Mouse (Mus musculus) forebrain, embryonic 14.5 days (tissue): Measurements from ENCODE around the gene Ggta1. TPM values are rescaled to one million over a fixed set of nuclear protein-coding genes. Genes with fewer than 3 reads are reported as not detected.

Source experiments
- ATAC-seq: fragments of 200-750 bp; cut with Nextera tagmentation; 2 replicates; pipeline ENCODE4 v1.8.0; 2017; ENCODE audit warnings: mild to moderate bottlenecking, moderate library complexity
- DNase-seq: peaks from one replicate; pipeline ENCODE4 v3.0.0-alpha.2; 2015; ENCODE audit warnings: low spot score
- H3K27ac ChIP-seq: fragments of 300-500 bp; sonication (generic); 2 replicates; pipeline ENCODE4 v1.5.1; 2014; ENCODE audit warnings: low read depth, mild to moderate bottlenecking, control low read depth, low read length, moderate library complexity
- H3K27me3 ChIP-seq: fragments of 300-500 bp; sonication (generic); replicated peaks from 2 replicates; pipeline ENCODE4 v1.6.1; 2014; ENCODE audit warnings: low read length, control low read depth, mixed read lengths; ENCODE audit not compliant: control insufficient read depth, insufficient read depth
- H3K36me3 ChIP-seq: fragments of 300-500 bp; sonication (generic); 2 replicates; pipeline ENCODE4 v1.6.1; 2014; ENCODE audit warnings: low read length, control low read depth; ENCODE audit not compliant: control insufficient read depth, insufficient read depth
- H3K4me1 ChIP-seq: fragments of 300-500 bp; sonication (generic); 2 replicates; pipeline ENCODE4 v1.6.1; 2014; ENCODE audit warnings: antibody characterized with exemption, low read length, control low read depth; ENCODE audit not compliant: control insufficient read depth, insufficient read depth
- H3K4me2 ChIP-seq: fragments of 300-500 bp; sonication (generic); 2 replicates; pipeline ENCODE4 v1.6.1; 2014; ENCODE audit warnings: mild to moderate bottlenecking, control low read depth, low read length
- H3K4me3 ChIP-seq: fragments of 300-500 bp; sonication (generic); 2 replicates; pipeline ENCODE4 v1.5.1; 2014; ENCODE audit warnings: low read depth, low read length, control low read depth
- H3K9ac ChIP-seq: fragments of 300-500 bp; sonication (generic); 2 replicates; pipeline ENCODE4 v1.6.1; 2014; ENCODE audit warnings: mild to moderate bottlenecking, low read length, control low read depth, moderate library complexity
- H3K9me3 ChIP-seq: fragments of 300-500 bp; sonication (generic); replicated peaks from 2 replicates; pipeline ENCODE4 v1.6.1; 2016; ENCODE audit warnings: low read length, control low read depth, mixed read lengths; ENCODE audit not compliant: control insufficient read depth
- WGBS: fragments of 180-500 bp; shearing (Covaris S2); extraction: QIAGEN DNeasy Blood & Tissue Kit; methylation state at CpG from one replicate; pipeline ENCODE4 v1.1.7; 2014; 5-methylcytosine and 5-hydroxymethylcytosine counted together
- polyA plus RNA-seq: library from polyadenylated mRNA; unstranded; fragments of >200 nt; fragmentation: Nextera tagmentation; extraction: Ambion mirVana; gene quantifications from 2 replicates; pipeline ENCODE4 v1.2.1, GENCODE M21; 2014

Gene Ggta1
- polyA plus RNA-seq, 1 experiment from 2014 or later: 6.1 TPM

- H3K27me3 ChIP-seq: no peaks in the 10 kb centered on the region
- 49% methylated on average over 7 of the region's 7 CpGs for WGBS
- ATAC-seq (no peak), DNase-seq (no peak)
- H3K9ac ChIP-seq: no peak overlapping the region
- no peaks in the 10 kb centered on the region for H3K9me3 ChIP-seq
- no peaks in the 10 kb centered on the region for H3K36me3 ChIP-seq
- no peak overlapping the region for H3K4me2 ChIP-seq
- H3K27ac ChIP-seq: no peak overlapping the region
- no peaks in the 10 kb centered on the region for H3K4me1 ChIP-seq
- H3K4me3 ChIP-seq: no peak overlapping the region
These were observed 14.7 kb downstream of the Ggta1 start for GRCm38 (mm10) chr2:35448215-35448913.

- no peaks in the 10 kb centered on the region for H3K9me3 ChIP-seq
- H3K27me3 ChIP-seq: no peaks in the 10 kb centered on the region
- no peak overlapping the region for H3K9ac ChIP-seq
- H3K4me3 ChIP-seq: no peak overlapping the region
- DNase-seq: no peak
- ATAC-seq: no peak
- H3K4me1 ChIP-seq: no peaks in the 10 kb centered on the region
- 86% methylated on average over 7 of the region's 7 CpGs for WGBS
- no peak overlapping the region for H3K4me2 ChIP-seq
- no peak overlapping the region for H3K27ac ChIP-seq
- H3K36me3 ChIP-seq: no peaks in the 10 kb centered on the region
These were observed 15.6 kb downstream of the Ggta1 start for GRCm38 (mm10) chr2:35447453-35447852.

DNA sequence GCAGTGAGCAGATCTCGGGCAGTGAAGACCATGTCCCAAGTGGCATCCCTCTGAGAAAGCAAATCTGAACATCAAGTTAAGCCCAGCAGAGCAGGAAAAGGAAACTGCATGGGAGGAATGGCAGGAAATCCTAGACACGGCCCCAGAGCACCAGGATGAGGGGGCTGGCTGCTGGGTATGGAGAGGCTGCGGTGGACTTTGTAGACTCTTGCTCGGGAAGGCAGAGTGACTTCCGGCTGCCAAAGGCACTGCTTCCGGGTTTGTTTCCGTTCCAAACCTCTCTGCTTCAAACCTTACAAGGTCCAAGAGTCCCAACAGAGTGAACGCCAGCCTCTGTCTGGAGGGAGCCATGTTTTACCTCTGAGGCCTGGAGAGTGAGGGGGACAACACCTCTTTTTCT is 16.2 kb downstream of the Ggta1 start:
- 90% methylated on average over 8 of the region's 8 CpGs for WGBS

GRCm38 (mm10) chr2:35446300-35446699 is 16.7 kb downstream of the Ggta1 start:
- 76% methylated on average over 5 of the region's 5 CpGs for WGBS
- H3K4me2 ChIP-seq: no peak overlapping the region
- no peaks in the 10 kb centered on the region for H3K27me3 ChIP-seq
- no peaks in the 10 kb centered on the region for H3K9me3 ChIP-seq
- DNase-seq: no peak
- H3K4me3 ChIP-seq: no peak overlapping the region
- H3K36me3 ChIP-seq: no peaks in the 10 kb centered on the region
- H3K9ac ChIP-seq: no peak overlapping the region
- no peak for ATAC-seq
- H3K27ac ChIP-seq: no peak overlapping the region
- no peaks in the 10 kb centered on the region for H3K4me1 ChIP-seq

More for the DNA sequence above, 16.2 kb downstream of the Ggta1 start:
- no peak overlapping the region for H3K9ac ChIP-seq
- H3K4me3 ChIP-seq: no peak overlapping the region
- H3K4me2 ChIP-seq: no peak overlapping the region
- no peak overlapping the region for H3K27ac ChIP-seq
- H3K36me3 ChIP-seq: no peaks in the 10 kb centered on the region
- H3K9me3 ChIP-seq: no peaks in the 10 kb centered on the region
- DNase-seq (no peak), ATAC-seq (no peak)
- H3K4me1 ChIP-seq: no peaks in the 10 kb centered on the region
- H3K27me3 ChIP-seq: no peaks in the 10 kb centered on the region

DNA sequence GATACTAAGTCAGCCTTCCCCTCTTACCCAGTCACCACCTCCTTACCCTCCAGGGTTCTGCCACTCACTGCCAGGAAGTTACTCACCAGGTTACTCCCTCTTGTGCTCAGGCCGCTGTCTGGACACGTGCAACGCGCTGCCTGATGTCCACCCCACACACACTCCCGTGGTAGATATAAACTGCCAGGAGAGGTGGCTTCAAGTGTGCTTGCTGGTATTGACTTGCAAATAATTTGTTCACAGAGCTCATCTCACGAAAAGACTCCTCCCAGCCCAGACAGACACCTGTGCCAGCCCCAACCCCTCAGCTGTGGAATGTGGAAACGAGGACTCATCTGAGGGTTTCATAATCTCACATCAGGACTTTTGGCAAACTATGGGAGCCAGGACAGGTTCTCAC is 17.4 kb downstream of the Ggta1 start:
- Histone ChIP-seq H3K27ac (no peak overlapping the region), H3K4me3 (no peak overlapping the region), H3K9me3 (no peaks in the 10 kb centered on the region), H3K4me1 (no peaks in the 10 kb centered on the region), H3K9ac (no peak overlapping the region), H3K27me3 (no peaks in the 10 kb centered on the region), H3K36me3 (no peaks in the 10 kb centered on the region), H3K4me2 (no peak overlapping the region)
- ATAC-seq (no peak), DNase-seq (no peak)
- WGBS: 76% methylated on average over 7 of the region's 7 CpGs

DNA sequence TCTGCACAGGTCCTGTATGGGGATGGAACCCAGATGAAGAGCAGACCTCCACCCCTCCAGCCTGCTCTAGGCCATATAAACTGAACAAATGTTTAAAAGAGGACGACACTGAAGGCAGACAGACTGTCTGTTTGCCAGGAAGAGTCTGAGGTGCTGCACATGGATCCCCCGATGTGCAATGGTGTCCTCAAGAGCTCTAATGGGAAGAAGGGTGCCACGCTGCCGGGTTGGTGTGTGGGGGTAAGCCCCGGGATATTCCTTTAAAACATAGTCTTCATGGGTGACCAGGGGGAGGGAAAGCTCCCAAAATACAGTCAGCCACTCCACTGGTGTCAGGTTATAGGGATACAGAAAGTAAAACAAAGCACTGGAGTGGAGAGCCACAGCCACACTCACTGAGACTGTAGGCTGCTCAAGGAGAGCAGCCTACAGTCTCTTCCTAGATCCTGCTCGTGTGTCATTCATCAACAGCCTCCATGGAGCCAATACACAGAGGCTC is 18.2 kb downstream of the Ggta1 start:
- DNase-seq: no peak
- no peaks in the 10 kb centered on the region for H3K36me3 ChIP-seq
- no peak overlapping the region for H3K27ac ChIP-seq
- H3K4me3 ChIP-seq: no peak overlapping the region
- no peaks in the 10 kb centered on the region for H3K4me1 ChIP-seq
- WGBS: 79% methylated on average over 6 of the region's 6 CpGs
- no peak for ATAC-seq
- no peak overlapping the region for H3K4me2 ChIP-seq
- no peaks in the 10 kb centered on the region for H3K27me3 ChIP-seq
- no peak overlapping the region for H3K9ac ChIP-seq
- H3K9me3 ChIP-seq: no peaks in the 10 kb centered on the region

GRCm38 (mm10) chr2:35443981-35444763 is 18.9 kb downstream of the Ggta1 start:
- ATAC-seq (no peak), DNase-seq (no peak)
- Histone ChIP-seq H3K4me2 (no peak overlapping the region), H3K27ac (no peak overlapping the region), H3K36me3 (no peaks in the 10 kb centered on the region), H3K4me1 (no peaks in the 10 kb centered on the region), H3K4me3 (no peak overlapping the region), H3K27me3 (no peaks in the 10 kb centered on the region), H3K9ac (no peak overlapping the region), H3K9me3 (no peaks in the 10 kb centered on the region)
- WGBS: 69% methylated on average over 16 of the region's 16 CpGs

GRCm38 (mm10) chr2:35443325-35443724 is 19.7 kb downstream of the Ggta1 start:
- ATAC-seq (no peak), DNase-seq (no peak)
- no peak overlapping the region for H3K4me3 ChIP-seq
- H3K27me3 ChIP-seq: no peaks in the 10 kb centered on the region
- 80% methylated on average over 5 of the region's 5 CpGs for WGBS
- H3K36me3 ChIP-seq: no peaks in the 10 kb centered on the region
- H3K4me1 ChIP-seq: no peaks in the 10 kb centered on the region
- no peak overlapping the region for H3K4me2 ChIP-seq
- H3K27ac ChIP-seq: no peak overlapping the region
- H3K9me3 ChIP-seq: no peaks in the 10 kb centered on the region
- no peak overlapping the region for H3K9ac ChIP-seq

- no peaks in the 10 kb centered on the region for H3K36me3 ChIP-seq
- no peaks in the 10 kb centered on the region for H3K27me3 ChIP-seq
- no peak overlapping the region for H3K27ac ChIP-seq
- ATAC-seq (no peak), DNase-seq (no peak)
- H3K9me3 ChIP-seq: no peaks in the 10 kb centered on the region
- WGBS: 79% methylated on average over 6 of the region's 6 CpGs
- H3K4me2 ChIP-seq: no peak overlapping the region
- H3K4me3 ChIP-seq: no peak overlapping the region
- H3K9ac ChIP-seq: no peak overlapping the region
- H3K4me1 ChIP-seq: no peaks in the 10 kb centered on the region
These were observed 21.0 kb downstream of the Ggta1 start for GRCm38 (mm10) chr2:35442079-35442478.
